Mouse (Mus musculus): Measurements from ENCODE around the gene Armc9. TPM values are rescaled to one million over a fixed set of nuclear protein-coding genes. Genes with fewer than 3 reads are reported as not detected.

The Armc9 gene
- polyA plus RNA-seq, 1 experiment from 2014 or later: 30.4 TPM

- ATAC-seq (ENCODE audit: low FRiP score, low read depth): no peak
Measured at GRCm38 (mm10) chr1:86309270-86309833, 154.8 kb downstream of the Armc9 start.

GRCm38 (mm10) chr1:86310536-86311310 lies 156.1 kb downstream of the Armc9 start:
- peaks cover 9% of the 10 kb centered on the region for H3K36me3 ChIP-seq
- H3K9ac ChIP-seq: peak overlapping the region; percentile 19; the same call in 1 of the 2 replicates
- 0 out of 2 replicates have a peak, but pooled peaks cover 6% of the 10 kb centered on the region for H3K27me3 ChIP-seq
- H3K27ac ChIP-seq: no peak overlapping the region
- H3K4me1 ChIP-seq: peaks cover 23% of the 10 kb centered on the region
- no peak overlapping the region for H3K4me2 ChIP-seq (replicated peaks)
- WGBS: 28% methylated on average over 15 of the region's 15 CpGs
- ATAC-seq (ENCODE audit: low FRiP score, low read depth): no peak
- H3K4me3 ChIP-seq: no peak overlapping the region
- no peaks in the 10 kb centered on the region for H3K9me3 ChIP-seq

More at GRCm38 (mm10) chr1:86309270-86309833, 154.8 kb downstream of the Armc9 start:
- Histone ChIP-seq H3K9ac (no peak overlapping the region), H3K9me3 (no peaks in the 10 kb centered on the region), H3K4me3 (no peak overlapping the region), H3K27ac (no peak overlapping the region), H3K4me1 (peaks cover 23% of the 10 kb centered on the region), H3K27me3 (peaks cover 17% of the 10 kb centered on the region), H3K4me2 (replicated peaks) (no peak overlapping the region), H3K36me3 (peaks cover 16% of the 10 kb centered on the region)
- WGBS: 90% methylated on average over 7 of the region's 7 CpGs

- peaks cover under 1% of the 10 kb centered on the region; the same call in 1 of the 2 replicates for H3K36me3 ChIP-seq
- H3K4me2 ChIP-seq (replicated peaks): no peak overlapping the region
- WGBS: 27% methylated on average over 10 of the region's 10 CpGs
- H3K4me1 ChIP-seq: peaks cover 23% of the 10 kb centered on the region
- ATAC-seq (ENCODE audit: low FRiP score, low read depth): no peak
- no peak overlapping the region for H3K4me3 ChIP-seq
- no peak overlapping the region for H3K9ac ChIP-seq
- no peaks in the 10 kb centered on the region for H3K9me3 ChIP-seq
- H3K27ac ChIP-seq: no peak overlapping the region
- H3K27me3 ChIP-seq: 0 out of 2 replicates have a peak, but pooled peaks cover 6% of the 10 kb centered on the region
Measured at GRCm38 (mm10) chr1:86311467-86312005, 157.0 kb downstream of the Armc9 start.

GRCm38 (mm10) chr1:86312269-86312668 lies 157.7 kb downstream of the Armc9 start:
- H3K4me3 ChIP-seq: no peak overlapping the region
- no peak for ATAC-seq (ENCODE audit: low FRiP score, low read depth)
- H3K36me3 ChIP-seq: no peaks in the 10 kb centered on the region; the same call in 1 of the 2 replicates
- no peak overlapping the region for H3K27ac ChIP-seq
- peaks cover 23% of the 10 kb centered on the region for H3K4me1 ChIP-seq
- no peaks in the 10 kb centered on the region for H3K9me3 ChIP-seq
- H3K9ac ChIP-seq: no peak overlapping the region
- no peak overlapping the region for H3K4me2 ChIP-seq (replicated peaks)
- 0 out of 2 replicates have a peak, but pooled peaks cover 6% of the 10 kb centered on the region for H3K27me3 ChIP-seq
- WGBS: 73% methylated on average over 3 of the region's 3 CpGs

GRCm38 (mm10) chr1:86313096-86313771 lies 158.7 kb downstream of the Armc9 start:
- 46% methylated on average over 16 of the region's 16 CpGs for WGBS
- no peak for ATAC-seq (ENCODE audit: low FRiP score, low read depth)
- H3K4me3 ChIP-seq: no peak overlapping the region

GRCm38 (mm10) chr1:86313772-86314125 lies 159.2 kb downstream of the Armc9 start:
- H3K27me3 ChIP-seq: 0 out of 2 replicates have a peak, but pooled peaks cover 6% of the 10 kb centered on the region
- no peaks in the 10 kb centered on the region for H3K9me3 ChIP-seq
- H3K4me2 ChIP-seq (replicated peaks): no peak overlapping the region
- 35% methylated on average over 15 of the region's 15 CpGs for WGBS
- H3K9ac ChIP-seq: no peak overlapping the region
- no peak for ATAC-seq (ENCODE audit: low FRiP score, low read depth)
- H3K27ac ChIP-seq: no peak overlapping the region
- no peak overlapping the region for H3K4me3 ChIP-seq
- H3K36me3 ChIP-seq: no peaks in the 10 kb centered on the region
- peaks cover 16% of the 10 kb centered on the region for H3K4me1 ChIP-seq

More at GRCm38 (mm10) chr1:86313096-86313771, 158.7 kb downstream of the Armc9 start:
- 0 out of 2 replicates have a peak, but pooled peaks cover 6% of the 10 kb centered on the region for H3K27me3 ChIP-seq
- H3K4me1 ChIP-seq: peaks cover 18% of the 10 kb centered on the region
- H3K27ac ChIP-seq: no peak overlapping the region
- no peak overlapping the region for H3K4me2 ChIP-seq (replicated peaks)
- H3K36me3 ChIP-seq: no peaks in the 10 kb centered on the region
- no peaks in the 10 kb centered on the region for H3K9me3 ChIP-seq
- H3K9ac ChIP-seq: no peak overlapping the region

- H3K9ac ChIP-seq: no peak overlapping the region
- no peak overlapping the region for H3K4me2 ChIP-seq (replicated peaks)
- ATAC-seq (ENCODE audit: low FRiP score, low read depth): no peak
- 85% methylated on average over 7 of the region's 8 CpGs for WGBS
- H3K27me3 ChIP-seq: no peaks in the 10 kb centered on the region
- no peaks in the 10 kb centered on the region for H3K4me1 ChIP-seq
- H3K9me3 ChIP-seq: no peaks in the 10 kb centered on the region; the same call in 1 of the 2 replicates
- no peak overlapping the region for H3K27ac ChIP-seq
- H3K4me3 ChIP-seq: no peak overlapping the region
- H3K36me3 ChIP-seq: no peaks in the 10 kb centered on the region
Measured at GRCm38 (mm10) chr1:86320822-86321413, 166.3 kb downstream of the Armc9 start.

Other genes starting within 250 kb of the Armc9 start
- 0.56 and 0.77 TPM in 2 replicates for gene 4933407L21Rik, start 226.3 kb upstream of the Armc9 start, polyA plus RNA-seq (2015; fragmentation: Nextera tagmentation; extraction: Ambion mirVana)
- 0.10 TPM in 1 of 2 replicates, not detected in the other for gene Gpr55, start 193.8 kb upstream of the Armc9 start, polyA plus RNA-seq (2015; fragmentation: Nextera tagmentation; extraction: Ambion mirVana)
- not detected in 2 replicates for gene Spata3, start 138.0 kb upstream of the Armc9 start, polyA plus RNA-seq (2015; fragmentation: Nextera tagmentation; extraction: Ambion mirVana)
- 0.31 and 0.61 TPM in 2 replicates for gene 2810459M11Rik, start 108.9 kb upstream of the Armc9 start, polyA plus RNA-seq (2015; fragmentation: Nextera tagmentation; extraction: Ambion mirVana)
- gene Psmd1, start 90.4 kb upstream of the Armc9 start, polyA plus RNA-seq (2015; fragmentation: Nextera tagmentation; extraction: Ambion mirVana): 179 TPM in 2 replicates
- 0.55 and 1.0 TPM in 2 replicates for gene Htr2b, start 42.8 kb upstream of the Armc9 start, polyA plus RNA-seq (2015; fragmentation: Nextera tagmentation; extraction: Ambion mirVana)
- 0.28 TPM in 1 of 2 replicates, not detected in the other for gene Gm21972, start 21.1 kb upstream of the Armc9 start, polyA plus RNA-seq (2015; fragmentation: Nextera tagmentation; extraction: Ambion mirVana)
- 8.3 and 9.6 TPM in 2 replicates for gene B3gnt7, start 148.1 kb downstream of the Armc9 start, polyA plus RNA-seq (2015; fragmentation: Nextera tagmentation; extraction: Ambion mirVana)
- 418 and 419 TPM in 2 replicates for gene Ncl, start 204.6 kb downstream of the Armc9 start, polyA plus RNA-seq (2015; fragmentation: Nextera tagmentation; extraction: Ambion mirVana)